Mouse (Mus musculus): Measurements from ENCODE around the gene Aak1.

DNA sequence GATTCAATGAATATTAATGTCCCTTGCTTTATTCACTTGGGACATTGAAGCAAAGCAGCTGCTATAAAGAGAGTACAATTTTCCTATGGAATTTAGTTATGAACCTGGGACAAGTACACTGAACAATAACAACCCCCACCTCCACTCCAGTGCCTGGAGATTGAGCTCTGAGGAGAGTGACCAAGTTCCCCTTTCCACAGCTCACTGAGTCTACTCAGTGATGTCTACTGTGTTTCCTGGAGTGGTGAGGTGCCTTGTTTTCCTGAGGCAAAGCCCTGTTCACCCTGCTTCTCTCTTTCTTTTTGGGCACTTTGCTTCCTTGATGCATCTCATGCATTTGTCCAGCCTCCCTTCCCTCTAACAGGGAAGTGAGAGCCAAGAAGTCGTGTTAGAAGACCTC, 100.8 kb downstream of the Aak1 start:
- TF ChIP-seq CTCF (IDR thresholded peaks at IDR 0.05; ENCODE audit: control insufficient read depth, insufficient read depth, insufficient replicate concordance, low read depth, low read length), result no peak
- no peak for TF ChIP-seq POLR2A (IDR thresholded peaks at IDR 0.05; ENCODE audit: control insufficient read depth, low read depth, low read length)

All from testis, adult 2 months (tissue).